Mouse (Mus musculus): ENCODE data around the gene Rassf1. TPM values are rescaled to one million over a fixed set of nuclear protein-coding genes. Genes with fewer than 3 reads are reported as not detected.

Gene Rassf1
- total RNA-seq, 1 experiment from 2014 or later: 36.3 TPM

GRCm38 (mm10) chr9:107534408-107535202 is 16.8 kb upstream of the Rassf1 start:
- peak in 1 of 2 experiments; percentile 29; a peak in 2 of 4 replicates for ATAC-seq (replicated peaks in 1 of 2; ENCODE audit: insufficient read depth in 1 of 2, low FRiP score in 2 of 2, low TSS enrichment in 1 of 2, low read depth in 1 of 2, poor library complexity in 2 of 2, severe bottlenecking in 2 of 2)

- ATAC-seq (replicated peaks in 1 of 2; ENCODE audit: insufficient read depth in 1 of 2, low FRiP score in 2 of 2, low TSS enrichment in 1 of 2, low read depth in 1 of 2, poor library complexity in 2 of 2, severe bottlenecking in 2 of 2): no peak
These were observed 13.1 kb upstream of the Rassf1 start for GRCm38 (mm10) chr9:107538231-107538630.

GRCm38 (mm10) chr9:107538711-107539110 is 12.6 kb upstream of the Rassf1 start:
- ATAC-seq (replicated peaks in 1 of 2; ENCODE audit: insufficient read depth in 1 of 2, low FRiP score in 2 of 2, low TSS enrichment in 1 of 2, low read depth in 1 of 2, poor library complexity in 2 of 2, severe bottlenecking in 2 of 2): no peak

- no peak for ATAC-seq (replicated peaks in 1 of 2; ENCODE audit: insufficient read depth in 1 of 2, low FRiP score in 2 of 2, low TSS enrichment in 1 of 2, low read depth in 1 of 2, poor library complexity in 2 of 2, severe bottlenecking in 2 of 2)
These were observed 11.4 kb upstream of the Rassf1 start for GRCm38 (mm10) chr9:107539940-107540339.

- no peak for ATAC-seq (replicated peaks in 1 of 2; ENCODE audit: insufficient read depth in 1 of 2, low FRiP score in 2 of 2, low TSS enrichment in 1 of 2, low read depth in 1 of 2, poor library complexity in 2 of 2, severe bottlenecking in 2 of 2)
These were observed 10.9 kb upstream of the Rassf1 start for GRCm38 (mm10) chr9:107540420-107540819.

- no peak for ATAC-seq (replicated peaks in 1 of 2; ENCODE audit: insufficient read depth in 1 of 2, low FRiP score in 2 of 2, low TSS enrichment in 1 of 2, low read depth in 1 of 2, poor library complexity in 2 of 2, severe bottlenecking in 2 of 2)
These were observed 10.3 kb upstream of the Rassf1 start for GRCm38 (mm10) chr9:107541005-107541404.

GRCm38 (mm10) chr9:107541474-107542351 is 9.6 kb upstream of the Rassf1 start, which contains the start of the genes Cyb561d2 and Nprl2:
Cyb561d2 (minus strand) TSS chr9:107542193.
Nprl2 (plus strand) TSS chr9:107542226.
- ATAC-seq (replicated peaks in 1 of 2; ENCODE audit: insufficient read depth in 1 of 2, low FRiP score in 2 of 2, low TSS enrichment in 1 of 2, low read depth in 1 of 2, poor library complexity in 2 of 2, severe bottlenecking in 2 of 2): peak; percentile 77 to 89

- no peak for ATAC-seq (replicated peaks in 1 of 2; ENCODE audit: insufficient read depth in 1 of 2, low FRiP score in 2 of 2, low TSS enrichment in 1 of 2, low read depth in 1 of 2, poor library complexity in 2 of 2, severe bottlenecking in 2 of 2)
These were observed 9.0 kb upstream of the Rassf1 start for GRCm38 (mm10) chr9:107542352-107542686.

- ATAC-seq (replicated peaks in 1 of 2; ENCODE audit: insufficient read depth in 1 of 2, low FRiP score in 2 of 2, low TSS enrichment in 1 of 2, low read depth in 1 of 2, poor library complexity in 2 of 2, severe bottlenecking in 2 of 2): no peak
These were observed 8.6 kb upstream of the Rassf1 start for GRCm38 (mm10) chr9:107542721-107543120.

- ATAC-seq (replicated peaks in 1 of 2; ENCODE audit: insufficient read depth in 1 of 2, low FRiP score in 2 of 2, low TSS enrichment in 1 of 2, low read depth in 1 of 2, poor library complexity in 2 of 2, severe bottlenecking in 2 of 2): no peak
These were observed 8.1 kb upstream of the Rassf1 start for GRCm38 (mm10) chr9:107543299-107543698.

- ATAC-seq (replicated peaks in 1 of 2; ENCODE audit: insufficient read depth in 1 of 2, low FRiP score in 2 of 2, low TSS enrichment in 1 of 2, low read depth in 1 of 2, poor library complexity in 2 of 2, severe bottlenecking in 2 of 2): no peak
These were observed 7.1 kb upstream of the Rassf1 start for GRCm38 (mm10) chr9:107544196-107544700.

- no peak for ATAC-seq (replicated peaks in 1 of 2; ENCODE audit: insufficient read depth in 1 of 2, low FRiP score in 2 of 2, low TSS enrichment in 1 of 2, low read depth in 1 of 2, poor library complexity in 2 of 2, severe bottlenecking in 2 of 2)
These were observed 6.6 kb upstream of the Rassf1 start for GRCm38 (mm10) chr9:107544729-107545128.

GRCm38 (mm10) chr9:107545199-107545598 is 6.2 kb upstream of the Rassf1 start:
- no peak for ATAC-seq (replicated peaks in 1 of 2; ENCODE audit: insufficient read depth in 1 of 2, low FRiP score in 2 of 2, low TSS enrichment in 1 of 2, low read depth in 1 of 2, poor library complexity in 2 of 2, severe bottlenecking in 2 of 2)

GRCm38 (mm10) chr9:107545602-107546001 is 5.8 kb upstream of the Rassf1 start:
- ATAC-seq (replicated peaks in 1 of 2; ENCODE audit: insufficient read depth in 1 of 2, low FRiP score in 2 of 2, low TSS enrichment in 1 of 2, low read depth in 1 of 2, poor library complexity in 2 of 2, severe bottlenecking in 2 of 2): no peak

GRCm38 (mm10) chr9:107547026-107547425 is 4.3 kb upstream of the Rassf1 start, which contains the start of gene Zmynd10:
Zmynd10 (plus strand) TSS chr9:107547298.
- ATAC-seq (replicated peaks in 1 of 2; ENCODE audit: insufficient read depth in 1 of 2, low FRiP score in 2 of 2, low TSS enrichment in 1 of 2, low read depth in 1 of 2, poor library complexity in 2 of 2, severe bottlenecking in 2 of 2): peak; percentile 52 to 64

- ATAC-seq (replicated peaks in 1 of 2; ENCODE audit: insufficient read depth in 1 of 2, low FRiP score in 2 of 2, low TSS enrichment in 1 of 2, low read depth in 1 of 2, poor library complexity in 2 of 2, severe bottlenecking in 2 of 2): no peak
These were observed 3.4 kb upstream of the Rassf1 start for GRCm38 (mm10) chr9:107547957-107548356.

GRCm38 (mm10) chr9:107548820-107549219 is 2.5 kb upstream of the Rassf1 start:
- ATAC-seq (replicated peaks in 1 of 2; ENCODE audit: insufficient read depth in 1 of 2, low FRiP score in 2 of 2, low TSS enrichment in 1 of 2, low read depth in 1 of 2, poor library complexity in 2 of 2, severe bottlenecking in 2 of 2): no peak

All from hematopoietic stem cell, adult 5-6 weeks (primary cell).